Mouse (Mus musculus): ENCODE measurements around the gene Fbxo9. TPM values are rescaled to one million over a fixed set of nuclear protein-coding genes. Genes with fewer than 3 reads are reported as not detected.
"Not testable (repeated sequence)": the region's sequence is repeated elsewhere in the genome, so short reads cannot be mapped to it uniquely, and the experiment has no call there.

The Fbxo9 gene
- 10 to 100 TPM; 52.0 to 62.9 TPM for total RNA-seq (2021)
- long read RNA-seq, experiment 1, transcript Fbxo9-202 (13 exons, 2,155 nt) = major isoform, 30 of 51 reads
- long read RNA-seq, experiment 1, partial matches to known transcripts = 4 of 51 reads
- long read RNA-seq, experiment 1, other reads (novel, unspliced or antisense) = 15 of 51 reads
- long read RNA-seq, experiment 2, transcript Fbxo9-202 (13 exons, 2,155 nt) = major isoform, 71 of 88 reads
- long read RNA-seq, experiment 2, partial matches to known transcripts = 3 of 88 reads
- long read RNA-seq, experiment 2, other reads (novel, unspliced or antisense) = 11 of 88 reads

- intact Hi-C loops (cut with DNase I) = no loop called here
- DNase-seq = peak; percentile 75 to 84
These were observed at the start of gene Fbxo9, which contains the start of gene Ick for GRCm38 (mm10) chr9:78108796-78109239. Fbxo9 (minus strand) TSS chr9:78109065. Ick (plus strand) TSS chr9:78109192.

GRCm38 (mm10) chr9:78157221-78157620 lies 48.4 kb upstream of the Fbxo9 start:
- intact Hi-C loops (cut with DNase I) = no loop called here

GRCm38 (mm10) chr9:78154211-78154977 lies 45.5 kb upstream of the Fbxo9 start:
- DNase-seq = no peak
- intact Hi-C loops (cut with DNase I) = loop anchor here (2.0 kb wide), 1 partner anchor 42 kb away; no protein-coding TSS in a partner anchor

More at GRCm38 (mm10) chr9:78157221-78157620, 48.4 kb upstream of the Fbxo9 start:
- DNase-seq = no peak

- intact Hi-C loops (cut with DNase I); DNase-seq: not testable (repeated sequence)
These were observed 40.9 kb upstream of the Fbxo9 start for GRCm38 (mm10) chr9:78149770-78150169.

- intact Hi-C loops (cut with DNase I) = no loop called here
- DNase-seq = no peak
These were observed 39.3 kb upstream of the Fbxo9 start for GRCm38 (mm10) chr9:78148149-78148548.

GRCm38 (mm10) chr9:78146627-78147026 lies 37.8 kb upstream of the Fbxo9 start:
- no peak for DNase-seq
- intact Hi-C loops (cut with DNase I) = no loop called here

- intact Hi-C loops (cut with DNase I) = no loop called here
- no peak for DNase-seq
These were observed 37.2 kb upstream of the Fbxo9 start for GRCm38 (mm10) chr9:78146099-78146498.

- intact Hi-C loops (cut with DNase I) = no loop called here
- no peak for DNase-seq
These were observed 30.6 kb upstream of the Fbxo9 start for GRCm38 (mm10) chr9:78139463-78139862.

- intact Hi-C loops (cut with DNase I) = no loop called here
- DNase-seq = peak; percentile 45
These were observed 29.3 kb upstream of the Fbxo9 start for GRCm38 (mm10) chr9:78138044-78138676.

GRCm38 (mm10) chr9:78135658-78136057 lies 26.8 kb upstream of the Fbxo9 start:
- no peak for DNase-seq
- intact Hi-C loops (cut with DNase I) = no loop called here

GRCm38 (mm10) chr9:78126643-78127042 lies 17.8 kb upstream of the Fbxo9 start:
- intact Hi-C loops (cut with DNase I) = no loop called here
- DNase-seq = no peak

GRCm38 (mm10) chr9:78126007-78126406 lies 17.1 kb upstream of the Fbxo9 start:
- DNase-seq = no peak
- intact Hi-C loops (cut with DNase I) = no loop called here

- no peak for DNase-seq
- intact Hi-C loops (cut with DNase I) = no loop called here
These were observed 15.4 kb upstream of the Fbxo9 start for GRCm38 (mm10) chr9:78124297-78124696.

- intact Hi-C loops (cut with DNase I) = no loop called here
- no peak for DNase-seq
These were observed 14.3 kb upstream of the Fbxo9 start for GRCm38 (mm10) chr9:78122939-78123712.

- intact Hi-C loops (cut with DNase I) = no loop called here
- DNase-seq = no peak
These were observed 13.1 kb upstream of the Fbxo9 start for GRCm38 (mm10) chr9:78121985-78122384.

- intact Hi-C loops (cut with DNase I) = no loop called here
- no peak for DNase-seq
These were observed 12.5 kb upstream of the Fbxo9 start for GRCm38 (mm10) chr9:78121358-78121757.

GRCm38 (mm10) chr9:78117690-78118089 lies 8.8 kb upstream of the Fbxo9 start:
- DNase-seq = no peak
- intact Hi-C loops (cut with DNase I) = no loop called here

- intact Hi-C loops (cut with DNase I) = no loop called here
These were observed 6.9 kb upstream of the Fbxo9 start for GRCm38 (mm10) chr9:78115746-78116145.

GRCm38 (mm10) chr9:78113538-78113885 lies 4.6 kb upstream of the Fbxo9 start:
- DNase-seq = no peak
- intact Hi-C loops (cut with DNase I) = loop anchor here (2.0 kb wide), 2 partner anchors 41 to 61 kb away; no protein-coding TSS in a partner anchor

More at GRCm38 (mm10) chr9:78115746-78116145, 6.9 kb upstream of the Fbxo9 start:
- peak; percentile 16 to 25 for DNase-seq
